Mouse (Mus musculus) hindbrain, embryonic 13.5 days (tissue): ENCODE results near the gene Mapkap1. TPM values are rescaled to one million over a fixed set of nuclear protein-coding genes. Genes with fewer than 3 reads are reported as not detected.
A peak's percentile ranks its signal among the peaks of the same experiment; 100 is the strongest.

ENCODE experiments used
- ATAC-seq: fragments of 200-750 bp; cut with Nextera tagmentation; 2 replicates; pipeline ENCODE4 v1.8.0; 2017; ENCODE audit warnings: moderate TSS enrichment; ENCODE audit not compliant: low FRiP score
- H3K27ac ChIP-seq: fragments of 300-500 bp; sonication (generic); 2 replicates; pipeline ENCODE4 v1.5.1; 2015; ENCODE audit warnings: inconsistent platforms, mild to moderate bottlenecking, moderate library complexity
- H3K27me3 ChIP-seq: fragments of 300-500 bp; sonication (generic); 2 replicates; pipeline ENCODE4 v1.6.1; 2015; ENCODE audit warnings: mild to moderate bottlenecking, inconsistent platforms
- H3K36me3 ChIP-seq: fragments of 300-500 bp; sonication (generic); 2 replicates; pipeline ENCODE4 v1.6.1; 2015; ENCODE audit warnings: mild to moderate bottlenecking, inconsistent platforms
- H3K4me1 ChIP-seq: fragments of 300-500 bp; sonication (generic); replicated peaks from 2 replicates; pipeline ENCODE4 v1.6.1; 2015; ENCODE audit warnings: inconsistent platforms
- H3K4me2 ChIP-seq: fragments of 300-500 bp; sonication (generic); 2 replicates; pipeline ENCODE4 v1.6.1; 2015; ENCODE audit warnings: inconsistent platforms, mild to moderate bottlenecking, moderate library complexity
- H3K4me3 ChIP-seq: fragments of 300-500 bp; sonication (generic); 2 replicates; pipeline ENCODE4 v1.5.1; 2015; ENCODE audit warnings: mild to moderate bottlenecking, inconsistent platforms
- H3K9ac ChIP-seq: fragments of 300-500 bp; sonication (generic); 2 replicates; pipeline ENCODE4 v1.6.1; 2015; ENCODE audit warnings: mild to moderate bottlenecking, inconsistent platforms
- H3K9me3 ChIP-seq: fragments of 300-500 bp; sonication (generic); 2 replicates; pipeline ENCODE4 v1.6.1; 2016; ENCODE audit warnings: inconsistent platforms
- WGBS: fragments of 180-500 bp; shearing (Covaris S2); methylation state at CpG from one replicate; pipeline ENCODE4 v1.1.7; 2015; 5-methylcytosine and 5-hydroxymethylcytosine counted together
- polyA plus RNA-seq: library from polyadenylated mRNA; unstranded; fragments of >200 nt; fragmentation: Nextera tagmentation; extraction: Ambion mirVana; gene quantifications from 2 replicates; pipeline ENCODE4 v1.2.1, GENCODE M21; 2015

Mapkap1 gene
- polyA plus RNA-seq, 1 experiment from 2014 or later: 96.6 TPM

GRCm38 (mm10) chr2:34602111-34602541 is 195.6 kb downstream of the Mapkap1 start:
- 8% methylated on average over 8 of the region's 8 CpGs for WGBS
- 0 out of 2 replicates have a peak, but pooled peaks have one; percentile 26 for ATAC-seq
- Histone ChIP-seq H3K4me1 (peaks cover 42% of the 10 kb centered on the region), H3K9ac (no peak overlapping the region), H3K27ac (peak overlapping the region; percentile 75), H3K9me3 (no peaks in the 10 kb centered on the region), H3K4me3 (no peak overlapping the region), H3K27me3 (0 out of 2 replicates have a peak, but pooled peaks cover 2% of the 10 kb centered on the region), H3K36me3 (0 out of 2 replicates have a peak, but pooled peaks cover 6% of the 10 kb centered on the region), H3K4me2 (no peak overlapping the region)

- H3K27ac ChIP-seq: peak overlapping the region; percentile 21
- 44% methylated on average over 3 of the region's 3 CpGs for WGBS
Observed at GRCm38 (mm10) chr2:34602896-34603295, 196.3 kb downstream of the Mapkap1 start.

GRCm38 (mm10) chr2:34603653-34604214 is 197.2 kb downstream of the Mapkap1 start:
- Histone ChIP-seq H3K4me3 (no peak overlapping the region), H3K9me3 (no peaks in the 10 kb centered on the region), H3K9ac (no peak overlapping the region), H3K36me3 (0 out of 2 replicates have a peak, but pooled peaks cover 5% of the 10 kb centered on the region), H3K27ac (peak overlapping the region; percentile 21), H3K4me2 (no peak overlapping the region), H3K27me3 (no peaks in the 10 kb centered on the region), H3K4me1 (peaks cover 47% of the 10 kb centered on the region)
- peak; percentile 54 for ATAC-seq
- 25% methylated on average over 14 of the region's 14 CpGs for WGBS

More at GRCm38 (mm10) chr2:34602896-34603295, 196.3 kb downstream of the Mapkap1 start:
- no peak overlapping the region for H3K9ac ChIP-seq
- 0 out of 2 replicates have a peak, but pooled peaks cover 6% of the 10 kb centered on the region for H3K36me3 ChIP-seq
- H3K4me1 ChIP-seq: peaks cover 42% of the 10 kb centered on the region
- no peak overlapping the region for H3K4me3 ChIP-seq
- no peak for ATAC-seq
- no peak overlapping the region for H3K4me2 ChIP-seq
- H3K9me3 ChIP-seq: no peaks in the 10 kb centered on the region
- 0 out of 2 replicates have a peak, but pooled peaks cover 2% of the 10 kb centered on the region for H3K27me3 ChIP-seq

- H3K4me3 ChIP-seq: no peak overlapping the region
- no peak for ATAC-seq
- 40% methylated on average over 3 of the region's 3 CpGs for WGBS
- no peaks in the 10 kb centered on the region for H3K27me3 ChIP-seq
- no peak overlapping the region for H3K4me2 ChIP-seq
- no peaks in the 10 kb centered on the region for H3K9me3 ChIP-seq
- H3K9ac ChIP-seq: no peak overlapping the region
- H3K4me1 ChIP-seq: peaks cover 46% of the 10 kb centered on the region
- H3K27ac ChIP-seq: no peak overlapping the region
- 0 out of 2 replicates have a peak, but pooled peaks cover 1% of the 10 kb centered on the region for H3K36me3 ChIP-seq
Observed at GRCm38 (mm10) chr2:34605040-34605439, 198.5 kb downstream of the Mapkap1 start.

DNA sequence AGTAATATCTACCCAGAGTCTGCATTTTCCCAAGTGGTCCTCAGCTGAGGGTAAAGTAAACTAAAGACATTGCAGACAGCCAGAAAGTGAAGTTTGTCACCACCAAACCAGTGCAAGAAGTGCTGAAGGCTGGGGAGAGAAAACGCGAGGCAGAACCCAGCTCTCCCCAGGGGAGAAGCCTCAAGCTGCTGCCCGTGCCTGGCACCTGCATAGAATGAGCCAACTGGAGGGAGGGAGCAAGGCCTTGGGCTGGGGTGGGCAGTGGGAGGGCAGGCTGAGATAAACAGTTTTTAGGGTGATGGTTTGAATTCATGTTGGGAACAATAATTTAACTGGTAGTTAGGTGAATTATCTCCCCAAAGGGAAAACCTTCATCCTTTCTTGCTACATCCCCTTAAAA is 202.3 kb downstream of the Mapkap1 start:
- Histone ChIP-seq H3K27me3 (no peaks in the 10 kb centered on the region), H3K9me3 (no peaks in the 10 kb centered on the region), H3K4me1 (peaks cover 14% of the 10 kb centered on the region), H3K27ac (peak overlapping the region; percentile 52; the same call in 1 of the 2 replicates), H3K36me3 (peaks cover 8% of the 10 kb centered on the region; the same call in 1 of the 2 replicates), H3K4me3 (no peak overlapping the region), H3K4me2 (no peak overlapping the region), H3K9ac (no peak overlapping the region)
- WGBS: 41% methylated on average over 3 of the region's 3 CpGs
- ATAC-seq: no peak

DNA sequence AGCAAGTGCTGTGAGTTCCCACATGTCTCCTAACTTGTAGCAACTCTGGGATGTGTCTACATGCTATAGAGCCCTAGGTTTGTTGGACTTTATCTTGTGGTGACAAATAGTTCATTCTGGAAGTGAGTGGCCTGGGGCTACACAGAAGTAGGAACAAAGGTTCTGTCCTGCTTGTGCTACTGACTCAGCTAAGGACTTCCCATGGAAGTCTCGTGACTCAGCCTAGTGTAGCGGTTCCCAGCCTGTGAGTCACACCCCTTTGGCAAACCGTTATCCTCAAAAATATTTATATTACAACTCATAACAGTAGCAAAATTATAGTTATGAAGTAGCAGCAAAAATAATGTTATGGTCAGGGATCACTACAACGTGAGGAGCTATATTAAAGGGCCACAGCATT is 202.9 kb downstream of the Mapkap1 start:
- H3K27ac ChIP-seq: no peak overlapping the region
- no peak overlapping the region for H3K4me3 ChIP-seq
- no peak overlapping the region for H3K4me2 ChIP-seq
- no peaks in the 10 kb centered on the region for H3K27me3 ChIP-seq
- 88% methylated on average over 4 of the region's 4 CpGs for WGBS
- peaks cover 8% of the 10 kb centered on the region; the same call in 1 of the 2 replicates for H3K36me3 ChIP-seq
- no peak for ATAC-seq
- peaks cover 9% of the 10 kb centered on the region; the same call in 1 of the 2 replicates for H3K4me1 ChIP-seq
- no peak overlapping the region for H3K9ac ChIP-seq
- no peaks in the 10 kb centered on the region for H3K9me3 ChIP-seq

GRCm38 (mm10) chr2:34620778-34621415 is 214.3 kb downstream of the Mapkap1 start:
- H3K9ac ChIP-seq: no peak overlapping the region
- 77% methylated on average over 10 of the region's 10 CpGs for WGBS
- no peak for ATAC-seq
- H3K27me3 ChIP-seq: no peaks in the 10 kb centered on the region
- H3K9me3 ChIP-seq: no peaks in the 10 kb centered on the region
- no peak overlapping the region for H3K4me2 ChIP-seq
- no peak overlapping the region for H3K4me3 ChIP-seq
- no peak overlapping the region for H3K27ac ChIP-seq
- peaks cover 19% of the 10 kb centered on the region for H3K36me3 ChIP-seq
- peaks cover 35% of the 10 kb centered on the region for H3K4me1 ChIP-seq

DNA sequence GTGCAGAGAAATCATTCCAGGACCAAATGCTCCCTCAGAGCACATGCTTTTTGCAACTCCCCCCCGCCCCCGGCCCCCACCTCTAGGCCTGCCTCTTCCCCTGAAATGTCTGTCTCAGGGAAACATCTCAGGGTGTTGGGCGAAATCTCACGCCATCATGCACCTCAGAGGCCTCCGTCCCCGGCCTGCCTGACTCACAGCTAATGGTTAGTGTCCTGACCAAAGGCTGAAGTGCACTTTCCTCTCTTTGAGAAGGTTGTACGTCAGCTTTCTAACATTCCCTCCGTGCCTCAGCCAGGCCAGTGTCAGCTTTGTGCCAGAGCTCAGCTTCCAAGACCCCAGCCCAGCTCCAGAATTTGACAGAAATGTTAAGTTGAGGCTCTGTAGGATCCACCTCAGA is 214.9 kb downstream of the Mapkap1 start:
- WGBS: 92% methylated on average over 8 of the region's 8 CpGs
- no peak for ATAC-seq
- no peak overlapping the region for H3K27ac ChIP-seq
- no peak overlapping the region for H3K4me2 ChIP-seq
- H3K9me3 ChIP-seq: no peaks in the 10 kb centered on the region
- no peak overlapping the region for H3K9ac ChIP-seq
- peaks cover 35% of the 10 kb centered on the region for H3K4me1 ChIP-seq
- H3K4me3 ChIP-seq: no peak overlapping the region
- H3K36me3 ChIP-seq: peaks cover 19% of the 10 kb centered on the region
- no peaks in the 10 kb centered on the region for H3K27me3 ChIP-seq

GRCm38 (mm10) chr2:34622518-34622917 is 215.9 kb downstream of the Mapkap1 start:
- ATAC-seq: no peak
- Histone ChIP-seq H3K4me2 (no peak overlapping the region), H3K36me3 (peaks cover 19% of the 10 kb centered on the region), H3K9ac (no peak overlapping the region), H3K27me3 (no peaks in the 10 kb centered on the region), H3K9me3 (no peaks in the 10 kb centered on the region), H3K4me1 (peaks cover 41% of the 10 kb centered on the region), H3K27ac (no peak overlapping the region), H3K4me3 (no peak overlapping the region)
- WGBS: 75% methylated on average over 11 of the region's 11 CpGs

- peak overlapping the region; percentile 30 for H3K9ac ChIP-seq
- H3K9me3 ChIP-seq: no peaks in the 10 kb centered on the region
- peaks cover 45% of the 10 kb centered on the region for H3K4me1 ChIP-seq
- no peaks in the 10 kb centered on the region for H3K27me3 ChIP-seq
- 68% methylated on average over 8 of the region's 8 CpGs for WGBS
- H3K4me2 ChIP-seq: no peak overlapping the region
- peak overlapping the region; percentile 2; the same call in 1 of the 2 replicates for H3K27ac ChIP-seq
- H3K36me3 ChIP-seq: peaks cover 19% of the 10 kb centered on the region
- no peak overlapping the region for H3K4me3 ChIP-seq
- ATAC-seq: no peak
Observed at GRCm38 (mm10) chr2:34623181-34623580, 216.6 kb downstream of the Mapkap1 start.

DNA sequence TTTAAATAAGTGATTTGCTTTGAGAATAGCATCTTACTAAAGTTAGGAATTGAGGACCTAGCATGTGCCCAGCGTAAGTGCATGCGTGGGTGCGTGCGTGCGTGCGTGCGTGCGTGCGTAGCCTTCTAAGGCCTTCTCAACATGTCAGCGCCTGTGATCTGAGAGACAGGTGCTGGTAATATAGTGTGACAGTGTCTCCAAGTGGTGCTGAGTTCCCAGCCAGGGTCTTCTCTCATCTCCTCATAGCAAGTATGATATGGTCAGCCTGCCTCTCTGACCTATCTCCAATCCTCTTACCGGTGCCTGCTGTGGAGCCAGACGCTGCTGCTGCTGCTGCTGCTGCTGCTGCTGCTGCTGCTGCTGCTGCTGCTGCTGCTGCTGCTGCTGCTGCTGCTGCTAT is 217.5 kb downstream of the Mapkap1 start:
- Histone ChIP-seq H3K4me3 (no peak overlapping the region), H3K4me2 (no peak overlapping the region), H3K27ac (no peak overlapping the region), H3K4me1 (peaks cover 47% of the 10 kb centered on the region), H3K9me3 (no peaks in the 10 kb centered on the region), H3K9ac (no peak overlapping the region), H3K27me3 (no peaks in the 10 kb centered on the region), H3K36me3 (peaks cover 19% of the 10 kb centered on the region)
- WGBS: 95% methylated on average over 12 of the region's 12 CpGs
- no peak for ATAC-seq

DNA sequence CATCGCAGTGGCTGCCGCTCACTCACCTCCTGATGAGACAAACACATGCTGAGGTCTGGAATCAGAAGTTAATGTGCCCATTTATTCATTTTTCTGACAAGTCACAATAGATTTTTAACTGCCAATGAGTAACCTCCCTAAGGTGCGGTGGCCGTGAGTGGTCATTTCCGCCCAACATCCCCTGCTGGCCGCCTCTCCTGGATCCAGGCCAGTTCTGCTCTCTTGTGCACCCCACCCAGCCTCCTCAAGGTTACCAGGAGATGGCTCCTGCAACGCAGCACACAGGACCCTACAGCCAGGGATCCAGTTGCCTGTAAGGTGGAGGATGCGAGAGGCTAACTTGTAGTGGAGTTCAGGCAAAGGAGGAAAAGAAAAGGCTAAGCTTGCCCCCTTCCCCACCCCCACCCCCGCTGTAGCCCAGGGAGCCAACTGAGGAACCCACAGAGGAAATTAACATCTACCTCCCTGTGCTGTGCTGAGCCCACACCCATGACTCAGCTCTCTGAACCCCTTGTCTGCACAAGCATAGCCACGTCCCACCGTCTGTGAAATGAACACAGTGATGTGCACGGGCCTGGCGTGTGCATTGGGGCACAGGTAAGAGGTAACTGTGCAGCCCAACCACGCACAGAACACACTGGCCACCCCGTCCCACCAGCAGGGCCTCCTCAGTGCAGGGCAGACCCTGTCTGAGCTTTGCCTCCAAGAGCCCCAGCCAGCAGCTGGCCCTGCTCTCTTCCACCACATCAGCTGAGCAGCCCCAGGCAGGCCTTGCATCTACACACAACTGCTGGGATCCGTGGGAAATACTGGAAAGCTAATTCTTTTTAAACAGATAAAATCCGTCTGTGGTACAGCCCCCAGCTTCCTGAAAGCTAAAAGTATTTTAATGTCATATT is 221.0 kb downstream of the Mapkap1 start:
- Histone ChIP-seq H3K4me3 (no peak overlapping the region), H3K36me3 (peaks cover 19% of the 10 kb centered on the region), H3K4me1 (peaks cover 21% of the 10 kb centered on the region), H3K4me2 (no peak overlapping the region), H3K9me3 (no peaks in the 10 kb centered on the region), H3K27ac (no peak overlapping the region), H3K27me3 (no peaks in the 10 kb centered on the region), H3K9ac (no peak overlapping the region)
- WGBS: 71% methylated on average over 17 of the region's 17 CpGs
- ATAC-seq: 0 out of 2 replicates have a peak, but pooled peaks have one; percentile 26
